Mouse (Mus musculus) stomach, postnatal 0 days (tissue): ENCODE measurements around the gene Pheta1.

Experiments used
- CTCF ChIP-seq: IDR thresholded peaks from 2 replicates; pipeline ENCODE4 v1.5.1; 2016; ENCODE audit warnings: antibody characterized with exemption, low read depth, mild to moderate bottlenecking, moderate library complexity
- EP300 ChIP-seq: optimal IDR thresholded peaks from 2 replicates; pipeline ENCODE3; 2016; ENCODE audit warnings: antibody characterized with exemption

- no peak for TF ChIP-seq CTCF
- TF ChIP-seq EP300 = no peak
Measured at GRCm38 (mm10) chr5:121835949-121836691, 12.7 kb upstream of the Pheta1 start.
